Mouse (Mus musculus) hindbrain, embryonic 11.5 days (tissue): ENCODE results near the gene Tmem184a. TPM values are rescaled to one million over a fixed set of nuclear protein-coding genes. Genes with fewer than 3 reads are reported as not detected.
A peak's percentile ranks its signal among the peaks of the same experiment; 100 is the strongest.

Experiments
- ATAC-seq: fragments of 200-750 bp; cut with Nextera tagmentation; 2 replicates; pipeline ENCODE4 v1.8.0; 2017; ENCODE audit warnings: mild to moderate bottlenecking, moderate TSS enrichment, moderate library complexity; ENCODE audit not compliant: low FRiP score
- DNase-seq: peaks from one replicate; pipeline ENCODE4 v3.0.0-alpha.2; 2015; ENCODE audit warnings: low spot score
- H3K27ac ChIP-seq: fragments of 300-500 bp; sonication (generic); 2 replicates; pipeline ENCODE4 v1.5.1; 2014; ENCODE audit warnings: mild to moderate bottlenecking, low read depth, low read length
- H3K27me3 ChIP-seq: fragments of 300-500 bp; sonication (generic); 2 replicates; pipeline ENCODE4 v1.6.1; 2014; ENCODE audit warnings: mild to moderate bottlenecking, low read length, moderate library complexity, mixed read lengths; ENCODE audit not compliant: control insufficient read depth, insufficient read depth
- H3K36me3 ChIP-seq: fragments of 300-500 bp; sonication (generic); 2 replicates; pipeline ENCODE4 v1.6.1; 2014; ENCODE audit warnings: mild to moderate bottlenecking, low read length, moderate library complexity, mixed read lengths; ENCODE audit not compliant: control insufficient read depth, insufficient read depth
- H3K4me1 ChIP-seq: fragments of 300-500 bp; sonication (generic); replicated peaks from 2 replicates; pipeline ENCODE4 v1.6.1; 2014; ENCODE audit warnings: low read length, mixed read lengths; ENCODE audit not compliant: control insufficient read depth, insufficient read depth
- H3K4me2 ChIP-seq: fragments of 300-500 bp; sonication (generic); replicated peaks from 2 replicates; pipeline ENCODE4 v1.6.1; 2014; ENCODE audit warnings: mild to moderate bottlenecking, low read depth, low read length
- H3K4me3 ChIP-seq: fragments of 300-500 bp; sonication (generic); 2 replicates; pipeline ENCODE4 v1.5.1; 2014; ENCODE audit warnings: low read depth, low read length
- H3K9ac ChIP-seq: fragments of 300-500 bp; sonication (generic); 2 replicates; pipeline ENCODE4 v1.6.1; 2014; ENCODE audit warnings: low read depth, low read length
- H3K9me3 ChIP-seq: fragments of 300-500 bp; sonication (generic); 2 replicates; pipeline ENCODE4 v1.6.1; 2016; ENCODE audit warnings: low read length; ENCODE audit not compliant: control insufficient read depth
- WGBS: fragments of 180-500 bp; shearing (Covaris S2); extraction: QIAGEN DNeasy Blood & Tissue Kit; methylation state at CpG from one replicate; pipeline ENCODE4 v1.1.7; 2014; 5-methylcytosine and 5-hydroxymethylcytosine counted together
- polyA plus RNA-seq: library from polyadenylated mRNA; unstranded; fragments of >200 nt; fragmentation: Nextera tagmentation; extraction: Ambion mirVana; gene quantifications from 2 replicates; pipeline ENCODE4 v1.2.1, GENCODE M21; 2014

Tmem184a gene
- polyA plus RNA-seq, 1 experiment from 2014 or later: 1.1 TPM

- DNase-seq (no peak), ATAC-seq (no peak)
- no peak overlapping the region for H3K9ac ChIP-seq
- H3K27me3 ChIP-seq: no peaks in the 10 kb centered on the region
- no peak overlapping the region for H3K4me2 ChIP-seq
- no peak overlapping the region for H3K27ac ChIP-seq
- WGBS: 92% methylated on average over 9 of the region's 9 CpGs
- H3K4me1 ChIP-seq: peaks cover 15% of the 10 kb centered on the region
- no peak overlapping the region for H3K4me3 ChIP-seq
- 0 out of 2 replicates have a peak, but pooled peaks cover 3% of the 10 kb centered on the region for H3K36me3 ChIP-seq
- no peaks in the 10 kb centered on the region for H3K9me3 ChIP-seq
Measured at GRCm38 (mm10) chr5:139799041-139799440, 20.7 kb downstream of the Tmem184a start.

- Histone ChIP-seq H3K36me3 (0 out of 2 replicates have a peak, but pooled peaks cover 3% of the 10 kb centered on the region), H3K4me2 (peak overlapping the region; percentile 37), H3K9ac (peak overlapping the region; percentile 38; the same call in 1 of the 2 replicates), H3K4me3 (peak overlapping the region; percentile 12; the same call in 1 of the 2 replicates), H3K27ac (peak overlapping the region; percentile 85), H3K4me1 (peaks cover 15% of the 10 kb centered on the region), H3K9me3 (no peaks in the 10 kb centered on the region), H3K27me3 (no peaks in the 10 kb centered on the region)
- 37% methylated on average over 12 of the region's 12 CpGs for WGBS
- no peak; the same call in 1 of the 2 replicates for ATAC-seq
- DNase-seq: no peak
Measured at GRCm38 (mm10) chr5:139798168-139798900, 21.4 kb downstream of the Tmem184a start.

- Histone ChIP-seq H3K27me3 (no peaks in the 10 kb centered on the region), H3K9me3 (no peaks in the 10 kb centered on the region), H3K4me2 (peak overlapping the region; percentile 37), H3K4me3 (0 out of 2 replicates have a peak overlapping the region, but pooled peaks have one; percentile 12), H3K4me1 (peaks cover 15% of the 10 kb centered on the region), H3K36me3 (0 out of 2 replicates have a peak, but pooled peaks cover 3% of the 10 kb centered on the region), H3K9ac (peak overlapping the region; percentile 37; the same call in 1 of the 2 replicates), H3K27ac (peak overlapping the region; percentile 85)
- WGBS: 18% methylated on average over 11 of the region's 11 CpGs
- ATAC-seq: peak; percentile 92
- DNase-seq: peak; percentile 97
Measured at GRCm38 (mm10) chr5:139797473-139798167, 22.1 kb downstream of the Tmem184a start.

- Histone ChIP-seq H3K27ac (peak overlapping the region; percentile 60), H3K36me3 (0 out of 2 replicates have a peak, but pooled peaks cover 3% of the 10 kb centered on the region), H3K4me1 (peaks cover 18% of the 10 kb centered on the region), H3K4me3 (no peak overlapping the region), H3K27me3 (peaks cover 3% of the 10 kb centered on the region; the same call in 1 of the 2 replicates), H3K9ac (peak overlapping the region; percentile 12; the same call in 1 of the 2 replicates), H3K9me3 (no peaks in the 10 kb centered on the region), H3K4me2 (peak overlapping the region; percentile 20; the same call in 1 of the 2 replicates)
- 15% methylated on average over 13 of the region's 13 CpGs for WGBS
- ATAC-seq (peak; percentile 20; the same call in 1 of the 2 replicates), DNase-seq (peak; percentile 40)
Measured at GRCm38 (mm10) chr5:139796900-139797299, 22.8 kb downstream of the Tmem184a start.

- Histone ChIP-seq H3K9me3 (no peaks in the 10 kb centered on the region), H3K36me3 (0 out of 2 replicates have a peak, but pooled peaks cover 3% of the 10 kb centered on the region), H3K4me3 (no peak overlapping the region), H3K27me3 (peaks cover 3% of the 10 kb centered on the region; the same call in 1 of the 2 replicates), H3K4me1 (peaks cover 18% of the 10 kb centered on the region), H3K27ac (no peak overlapping the region), H3K9ac (no peak overlapping the region), H3K4me2 (no peak overlapping the region)
- ATAC-seq (no peak), DNase-seq (no peak)
- 82% methylated on average over 9 of the region's 9 CpGs for WGBS
Measured at GRCm38 (mm10) chr5:139796001-139796620, 23.6 kb downstream of the Tmem184a start.

GRCm38 (mm10) chr5:139794938-139795337 lies 24.8 kb downstream of the Tmem184a start:
- Histone ChIP-seq H3K9ac (no peak overlapping the region), H3K4me1 (peaks cover 18% of the 10 kb centered on the region), H3K4me3 (no peak overlapping the region), H3K27me3 (peaks cover 3% of the 10 kb centered on the region; the same call in 1 of the 2 replicates), H3K27ac (no peak overlapping the region), H3K9me3 (no peaks in the 10 kb centered on the region), H3K4me2 (no peak overlapping the region), H3K36me3 (no peaks in the 10 kb centered on the region)
- 67% methylated on average over 10 of the region's 10 CpGs for WGBS
- no peak for ATAC-seq
- DNase-seq: no peak

- DNase-seq: no peak
- H3K36me3 ChIP-seq: no peaks in the 10 kb centered on the region
- H3K4me2 ChIP-seq: no peak overlapping the region
- H3K4me1 ChIP-seq: peaks cover 18% of the 10 kb centered on the region
- H3K4me3 ChIP-seq: no peak overlapping the region
- WGBS: 91% methylated on average over 5 of the region's 5 CpGs
- peaks cover 3% of the 10 kb centered on the region; the same call in 1 of the 2 replicates for H3K27me3 ChIP-seq
- no peak for ATAC-seq
- no peak overlapping the region for H3K9ac ChIP-seq
- no peaks in the 10 kb centered on the region for H3K9me3 ChIP-seq
- H3K27ac ChIP-seq: no peak overlapping the region
Measured at GRCm38 (mm10) chr5:139794137-139794536, 25.6 kb downstream of the Tmem184a start.

GRCm38 (mm10) chr5:139793338-139794089 lies 26.2 kb downstream of the Tmem184a start:
- Histone ChIP-seq H3K9ac (no peak overlapping the region), H3K4me3 (no peak overlapping the region), H3K36me3 (no peaks in the 10 kb centered on the region), H3K4me2 (no peak overlapping the region), H3K4me1 (peaks cover 18% of the 10 kb centered on the region), H3K27me3 (peaks cover 3% of the 10 kb centered on the region; the same call in 1 of the 2 replicates), H3K9me3 (no peaks in the 10 kb centered on the region), H3K27ac (no peak overlapping the region)
- no peak for DNase-seq
- ATAC-seq: no peak
- WGBS: 73% methylated on average over 11 of the region's 11 CpGs
